Mouse (Mus musculus) natural killer cell, adult 2 months (primary cell): ENCODE results near the gene Ptpn23.
"Not testable (repeated sequence)": the region's sequence is repeated elsewhere in the genome, so short reads cannot be mapped to it uniquely, and the experiment has no call there.

Experiments
- DNase-seq, 2 experiments: peaks; one replicate each; pipeline ENCODE4 v3.0.0; 2022; ENCODE audit warnings: low spot score in 2 of 2

Ptpn23 gene

DNA sequence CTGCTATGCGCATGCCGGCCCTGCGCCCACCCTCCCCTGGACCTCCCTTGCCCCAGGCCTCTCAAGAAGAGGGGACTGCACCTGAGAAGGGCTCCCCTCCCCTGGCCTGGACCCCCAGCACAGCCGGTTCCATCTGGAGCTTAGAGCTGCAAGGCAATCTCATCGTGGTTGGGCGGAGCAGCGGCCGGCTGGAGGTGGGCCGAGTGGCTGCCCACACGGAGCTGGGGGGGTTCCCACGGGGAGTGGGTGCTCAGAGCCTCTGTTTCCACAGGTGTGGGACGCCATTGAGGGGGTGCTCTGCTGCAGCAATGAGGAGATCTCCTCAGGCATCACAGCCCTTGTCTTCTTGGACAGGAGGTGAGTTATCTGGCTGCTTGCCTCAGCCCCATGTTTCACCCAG lies 26.7 kb downstream of the Ptpn23 start:
- no peak for DNase-seq

DNA sequence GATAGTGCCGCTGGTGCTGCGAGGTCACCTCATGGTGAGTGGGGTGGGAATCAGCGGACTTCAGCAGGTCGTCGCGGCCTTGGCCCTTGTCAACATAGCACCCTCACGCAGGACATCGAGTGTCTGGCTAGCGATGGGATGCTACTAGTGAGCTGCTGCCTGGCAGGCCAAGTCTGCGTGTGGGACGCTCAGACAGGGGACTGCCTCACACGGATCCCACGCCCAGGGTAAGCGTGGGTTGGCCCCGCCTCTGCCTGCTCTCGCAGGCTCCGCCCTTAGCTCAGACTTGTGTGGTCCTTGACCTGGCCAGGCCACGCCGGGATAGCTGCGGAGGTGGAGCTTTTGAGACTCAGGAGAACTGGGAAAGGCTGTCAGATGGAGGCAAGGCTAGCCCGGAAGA lies 27.4 kb downstream of the Ptpn23 start:
- DNase-seq, result no peak

DNA sequence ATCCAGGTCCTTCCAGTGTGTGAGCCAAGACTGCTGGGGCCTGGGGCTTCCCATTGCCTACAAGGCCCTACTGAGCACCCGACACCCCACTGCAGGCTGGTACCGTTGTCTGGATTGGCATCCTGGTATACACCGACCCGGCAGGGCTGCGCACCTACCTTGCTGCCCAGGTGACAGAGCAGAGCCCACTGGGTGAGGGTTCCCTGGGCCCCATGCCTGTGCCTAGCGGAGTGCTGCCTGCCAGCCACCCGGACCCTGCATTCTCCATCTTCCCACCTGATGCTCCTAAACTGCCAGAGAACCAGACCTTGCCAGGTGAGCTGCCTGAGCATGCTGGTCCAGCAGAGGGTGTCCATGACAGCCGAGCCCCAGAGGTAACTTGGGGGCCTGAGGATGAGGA lies 28.7 kb downstream of the Ptpn23 start:
- DNase-seq, result no peak

DNA sequence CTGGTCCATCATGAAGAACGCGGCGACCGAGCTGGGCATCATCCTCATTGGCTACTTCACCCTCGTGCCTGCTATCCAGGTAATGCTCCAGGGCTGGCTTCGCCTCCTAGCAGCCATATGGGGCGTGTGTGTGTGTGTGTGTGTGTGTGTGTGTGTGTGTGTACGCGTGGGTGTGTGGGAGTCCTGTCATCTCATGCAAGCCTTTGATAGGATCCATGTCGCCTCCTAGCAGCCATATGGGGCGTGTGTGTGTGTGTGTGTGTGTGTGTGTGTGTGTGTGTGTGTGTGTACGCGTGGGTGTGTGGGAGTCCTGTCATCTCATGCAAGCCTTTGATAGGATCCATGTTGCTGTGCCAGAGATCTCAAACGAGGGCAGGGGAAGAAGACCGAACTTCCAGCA lies 30.4 kb downstream of the Ptpn23 start:
- DNase-seq, result not testable (repeated sequence)

DNA sequence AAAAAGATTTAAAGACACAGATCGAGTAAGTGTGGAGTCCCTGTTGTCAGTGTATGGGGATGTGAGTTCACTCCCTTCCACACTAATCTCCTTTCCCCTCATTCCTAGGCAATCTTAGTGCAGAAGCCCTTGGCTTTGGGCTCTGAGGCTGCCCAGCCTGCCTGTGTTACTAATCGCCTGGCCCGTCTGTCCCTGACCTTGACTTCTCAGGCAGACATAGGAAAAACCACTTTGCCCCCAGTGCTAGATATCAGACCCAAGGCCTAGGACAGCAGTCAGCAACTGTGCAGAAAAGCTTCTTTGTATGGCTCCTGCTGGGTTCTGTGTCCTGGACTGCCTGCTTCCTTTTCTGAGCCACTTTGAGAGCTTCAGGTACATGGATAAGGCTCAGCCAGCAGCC lies 32.3 kb downstream of the Ptpn23 start:
- DNase-seq, result no peak

GRCm38 (mm10) chr9:110373871-110374270 lies 34.1 kb downstream of the Ptpn23 start:
- no peak for DNase-seq

DNA sequence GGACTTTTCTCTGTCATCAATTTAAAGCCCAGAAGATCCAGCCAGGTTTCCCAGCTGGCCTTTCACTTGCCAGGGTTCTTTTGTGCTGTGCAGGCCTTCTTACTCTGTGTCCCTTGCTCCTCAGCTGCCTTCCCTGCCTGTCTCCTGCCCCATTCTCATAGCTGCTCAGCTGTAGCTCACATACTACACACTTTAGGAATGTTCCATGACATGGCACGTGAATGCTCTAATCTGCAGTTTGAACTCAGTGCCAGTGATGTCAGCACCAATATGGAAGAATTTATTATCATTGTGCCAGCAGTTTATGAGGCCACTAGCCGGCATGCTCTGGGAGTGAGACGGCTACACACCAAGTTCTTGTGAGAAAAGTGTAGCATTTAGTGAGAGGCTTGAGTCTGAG lies 38.2 kb downstream of the Ptpn23 start:
- no peak for DNase-seq

GRCm38 (mm10) chr9:110366746-110367145 lies 41.3 kb downstream of the Ptpn23 start:
- no peak for DNase-seq

DNA sequence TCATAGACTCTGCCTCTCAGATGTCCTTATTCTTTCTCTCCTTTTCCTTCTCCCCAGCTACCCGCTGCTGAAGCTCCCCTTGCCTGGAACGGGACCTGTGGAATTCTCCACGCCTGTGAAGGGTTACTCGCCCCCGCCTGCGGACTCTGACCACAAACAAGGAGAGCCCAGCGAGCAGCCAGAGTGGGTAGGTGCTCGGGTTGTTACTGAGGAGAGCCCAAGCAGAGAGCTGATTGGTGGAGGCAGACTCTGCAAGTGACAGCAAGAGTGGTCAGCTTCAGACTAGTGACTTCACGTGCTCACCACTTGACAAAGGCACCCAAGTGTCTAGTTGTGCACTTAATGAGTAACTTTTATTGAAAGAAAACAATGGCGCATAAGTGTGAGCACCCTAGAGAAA lies 45.7 kb downstream of the Ptpn23 start:
- DNase-seq, result no peak

GRCm38 (mm10) chr9:110361299-110361698 lies 46.7 kb downstream of the Ptpn23 start:
- no peak for DNase-seq

DNA sequence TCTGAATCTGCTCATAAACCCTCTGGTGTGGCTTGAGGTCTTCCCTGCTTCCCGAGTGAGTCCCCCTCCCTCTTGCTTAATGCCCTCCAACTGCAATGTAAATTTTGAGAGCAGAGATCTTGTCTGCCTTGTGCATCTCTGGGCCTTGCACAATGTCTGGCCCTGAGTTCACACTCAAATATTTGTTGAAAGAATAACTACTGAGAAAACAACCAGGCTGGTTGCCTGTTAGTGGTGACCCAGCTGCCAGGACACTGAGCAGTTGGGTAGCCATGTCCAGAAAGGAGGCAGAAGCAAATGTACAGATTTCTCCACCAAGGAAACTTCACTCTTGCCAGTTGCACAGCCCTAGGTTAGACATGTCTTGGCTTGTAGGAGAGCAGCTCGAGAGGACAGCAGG lies 49.7 kb downstream of the Ptpn23 start:
- no peak for DNase-seq

DNA sequence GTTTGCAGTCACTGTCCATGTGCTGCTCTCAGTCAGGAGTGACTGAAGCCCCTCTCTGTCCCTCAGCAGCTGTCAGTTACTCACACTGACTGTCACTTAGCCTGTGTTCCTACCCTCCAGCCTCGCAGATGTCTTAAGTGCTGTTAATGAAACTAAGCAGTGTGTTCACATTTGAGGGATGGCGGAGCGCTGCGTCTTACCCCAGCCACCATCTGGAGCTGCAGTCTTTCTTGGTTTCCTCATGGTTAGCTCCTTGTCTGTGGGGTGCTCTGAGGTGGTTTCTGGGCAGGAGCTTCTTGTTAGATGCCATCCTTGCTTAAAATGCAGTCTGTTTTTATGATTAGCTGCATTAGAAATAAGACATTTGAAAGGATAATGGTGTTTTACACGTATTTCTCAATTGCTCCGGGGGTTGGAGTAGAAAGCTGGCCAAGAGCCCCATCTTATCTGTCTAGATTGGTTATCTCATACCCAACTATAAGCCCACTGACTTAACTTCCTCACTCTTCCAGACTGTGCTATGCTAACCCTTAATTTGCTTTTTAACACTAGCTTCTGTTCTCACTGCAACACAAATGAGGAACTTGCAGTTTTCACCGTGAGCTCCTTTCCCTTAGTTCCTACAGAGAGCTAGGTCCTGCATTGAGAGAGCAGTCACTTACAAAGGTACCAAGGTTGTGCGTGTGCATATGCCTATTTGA lies 55.9 kb downstream of the Ptpn23 start:
- DNase-seq, result no peak

GRCm38 (mm10) chr9:110351350-110351749 lies 56.7 kb downstream of the Ptpn23 start:
- no peak for DNase-seq

DNA sequence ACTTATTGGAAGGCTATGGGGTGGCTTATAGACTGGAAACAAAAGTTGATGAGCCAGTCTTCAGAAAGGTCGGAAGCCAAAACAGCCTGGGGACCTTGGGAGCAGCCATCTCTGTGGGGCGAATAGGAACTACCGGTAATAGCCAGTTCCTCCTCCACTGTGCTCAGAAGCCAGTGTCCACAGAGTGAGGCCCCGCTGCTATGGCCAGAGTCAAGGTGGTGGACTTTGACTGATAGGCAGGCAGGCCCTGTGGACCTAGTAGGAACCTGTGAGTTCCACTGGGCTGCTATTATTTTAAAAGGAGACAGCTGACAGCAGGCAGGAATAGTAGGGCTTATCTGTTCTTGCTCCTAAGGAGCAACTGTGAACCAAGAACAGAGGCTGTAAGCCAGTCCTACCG lies 57.4 kb downstream of the Ptpn23 start:
- DNase-seq, result no peak

GRCm38 (mm10) chr9:110350188-110350587 lies 57.8 kb downstream of the Ptpn23 start:
- no peak for DNase-seq

DNA sequence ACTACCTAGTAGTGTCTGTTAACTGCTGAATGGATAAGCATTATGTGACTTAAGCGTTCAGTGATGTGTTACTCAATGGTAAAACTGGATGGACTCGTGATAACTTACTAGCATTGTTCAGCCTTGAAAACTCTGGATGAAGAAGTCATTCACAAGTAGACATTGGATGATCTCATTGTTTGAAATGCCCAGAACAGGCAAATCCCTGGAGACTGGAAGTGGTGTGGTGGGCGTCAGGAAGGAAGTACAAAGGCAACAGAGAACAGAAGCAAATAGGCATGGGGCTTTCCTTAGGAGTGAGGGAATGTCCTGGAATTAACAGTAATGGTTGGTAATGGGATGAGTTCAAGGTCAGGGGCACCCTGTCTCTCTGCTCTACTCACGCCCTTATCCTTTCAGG lies 59.1 kb downstream of the Ptpn23 start:
- DNase-seq, result no peak

- DNase-seq, result no peak
Measured at GRCm38 (mm10) chr9:110345057-110345739, 62.8 kb downstream of the Ptpn23 start.

- no peak for DNase-seq
Measured at GRCm38 (mm10) chr9:110343805-110344204, 64.2 kb downstream of the Ptpn23 start.

- no peak for DNase-seq
Measured at GRCm38 (mm10) chr9:110342008-110342407, 66.0 kb downstream of the Ptpn23 start.

- DNase-seq, result no peak
Measured at GRCm38 (mm10) chr9:110340037-110340750, 67.8 kb downstream of the Ptpn23 start.
